Comparison of ENCODE assay signal across 10 mouse cellular contexts in the genomic region with DNA sequence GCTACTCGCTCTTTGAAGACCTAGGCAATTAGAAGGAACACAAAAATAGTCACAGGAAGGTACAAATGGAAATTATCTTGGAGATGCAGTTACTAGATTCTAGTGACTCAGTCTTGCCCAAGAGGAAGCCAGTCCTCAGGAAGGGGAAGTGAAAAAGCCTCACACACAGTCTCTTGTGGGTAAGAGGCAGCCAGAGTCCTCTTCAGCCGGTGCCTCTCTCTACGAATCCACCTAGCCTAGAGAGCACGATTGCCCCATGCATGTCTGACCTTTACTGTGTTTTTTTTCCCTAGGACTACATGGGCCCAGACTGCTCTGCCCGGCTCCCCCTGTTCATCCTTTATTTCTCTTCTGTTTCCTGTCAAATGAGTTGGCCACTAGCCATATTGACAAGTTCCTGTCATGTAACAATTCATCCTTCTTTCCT.
A peak's percentile ranks its signal among the peaks of the same experiment; 100 is the strongest.
DNase-seq lines count a peak whose midpoint lies in the region; ATAC-seq lines count a peak whose summit lies in the region.
"Had no signal": no experiment of that assay in that cellular context is flagged by ENCODE, and none has a peak within 500 bp of the region (broad histone marks: within the 10 kb centered on the region; RNA-seq: fewer than 3 reads in every experiment).

No protein-coding gene starts in this region.

- no peaks in the 10 kb centered on the region for H3K9me3 ChIP-seq in megakaryocyte, embryonic 14.5 days
- H3K9me3 ChIP-seq: forebrain, embryonic 13.5 days had no signal

- H3K4me3 ChIP-seq in megakaryocyte, embryonic 14.5 days (replicated peaks): peak overlapping the region; percentile 38
- H3K4me3 ChIP-seq: forebrain, embryonic 13.5 days had no signal

- ATAC-seq in frontal cortex, adult (ENCODE audit: low TSS enrichment): peak; percentile 44; the same call in 1 of the 2 replicates
- peak; percentile 97 for ATAC-seq in hematopoietic stem cell, adult 5-6 weeks (replicated peaks in 1 of 2; ENCODE audit: insufficient read depth in 1 of 2, low FRiP score in 2 of 2, low TSS enrichment in 1 of 2, low read depth in 1 of 2, poor library complexity in 2 of 2, severe bottlenecking in 2 of 2)
- ATAC-seq in erythroid progenitor cell, adult 5-6 weeks (replicated peaks; ENCODE audit: low FRiP score, poor library complexity, severe bottlenecking): no peak
- ATAC-seq: forebrain, embryonic 13.5 days had no signal

- no peaks in the 10 kb centered on the region for H3K27me3 ChIP-seq in megakaryocyte, embryonic 14.5 days (replicated peaks)
- H3K27me3 ChIP-seq: forebrain, embryonic 13.5 days had no signal

- peaks cover 92% of the 10 kb centered on the region for H3K4me1 ChIP-seq in megakaryocyte, embryonic 14.5 days

- no peak for DNase-seq in frontal cortex, postnatal 36 days (ENCODE audit: low spot score in 2 of 2)
- peak; percentile 83 for DNase-seq in A20 (ENCODE audit: low read depth, low spot score)
- DNase-seq in yolk sac, embryonic 10.5 days (ENCODE audit: low spot score): no peak
- DNase-seq in T-cell, adult 2 months (ENCODE audit: low spot score): no peak
- DNase-seq: cerebellum, postnatal 25 days had no signal

- H3K36me3 ChIP-seq in megakaryocyte, embryonic 14.5 days (replicated peaks; ENCODE audit: low read length): no peaks in the 10 kb centered on the region
